Mouse (Mus musculus) neural tube, embryonic 14.5 days (tissue): Measurements from ENCODE around the gene Memo1. TPM values are rescaled to one million over a fixed set of nuclear protein-coding genes. Genes with fewer than 3 reads are reported as not detected.

Experiments
- ATAC-seq: fragments of 200-750 bp; cut with Nextera tagmentation; 2 replicates; pipeline ENCODE4 v1.8.0; 2017; ENCODE audit warnings: low read depth, mild to moderate bottlenecking, moderate TSS enrichment, moderate library complexity
- H3K27ac ChIP-seq: fragments of 300-500 bp; sonication (generic); 2 replicates; pipeline ENCODE4 v1.5.1; 2014; ENCODE audit warnings: low read depth, mild to moderate bottlenecking, control low read depth, low read length, moderate library complexity, mixed read lengths
- H3K27me3 ChIP-seq: fragments of 300-500 bp; sonication (generic); 2 replicates; pipeline ENCODE4 v1.6.1; 2014; ENCODE audit warnings: low read length; ENCODE audit not compliant: control insufficient read depth, insufficient read depth
- H3K36me3 ChIP-seq: fragments of 300-500 bp; sonication (generic); 2 replicates; pipeline ENCODE4 v1.6.1; 2014; ENCODE audit warnings: low read length, mixed read lengths; ENCODE audit not compliant: control insufficient read depth, insufficient read depth
- H3K4me1 ChIP-seq: fragments of 300-500 bp; sonication (generic); 2 replicates; pipeline ENCODE4 v1.6.1; 2014; ENCODE audit warnings: low read length; ENCODE audit not compliant: control insufficient read depth, insufficient read depth
- H3K4me2 ChIP-seq: fragments of 300-500 bp; sonication (generic); 2 replicates; pipeline ENCODE4 v1.6.1; 2014; ENCODE audit warnings: mild to moderate bottlenecking, low read depth, low read length, control low read depth
- H3K4me3 ChIP-seq: fragments of 300-500 bp; sonication (generic); 2 replicates; pipeline ENCODE4 v1.5.1; 2014; ENCODE audit warnings: low read depth, low read length, control low read depth, mixed read lengths
- H3K9ac ChIP-seq: fragments of 300-500 bp; sonication (generic); replicated peaks from 2 replicates; pipeline ENCODE4 v1.6.1; 2014; ENCODE audit warnings: low read depth, mild to moderate bottlenecking, control low read depth, low read length, mixed read lengths
- H3K9me3 ChIP-seq: fragments of 300-500 bp; sonication (generic); 2 replicates; pipeline ENCODE4 v1.6.1; 2016; ENCODE audit warnings: low read length; ENCODE audit not compliant: control insufficient read depth
- WGBS: fragments of 180-500 bp; shearing (Covaris S2); extraction: QIAGEN DNeasy Blood & Tissue Kit; methylation state at CpG from one replicate; pipeline ENCODE4 v1.1.7; 2014; 5-methylcytosine and 5-hydroxymethylcytosine counted together
- polyA plus RNA-seq: library from polyadenylated mRNA; unstranded; fragments of >200 nt; fragmentation: Nextera tagmentation; extraction: Ambion mirVana; gene quantifications from 2 replicates; pipeline ENCODE4 v1.2.1, GENCODE M21; 2014

Memo1 gene
- polyA plus RNA-seq, 1 experiment from 2014 or later, result 65.8 TPM

DNA sequence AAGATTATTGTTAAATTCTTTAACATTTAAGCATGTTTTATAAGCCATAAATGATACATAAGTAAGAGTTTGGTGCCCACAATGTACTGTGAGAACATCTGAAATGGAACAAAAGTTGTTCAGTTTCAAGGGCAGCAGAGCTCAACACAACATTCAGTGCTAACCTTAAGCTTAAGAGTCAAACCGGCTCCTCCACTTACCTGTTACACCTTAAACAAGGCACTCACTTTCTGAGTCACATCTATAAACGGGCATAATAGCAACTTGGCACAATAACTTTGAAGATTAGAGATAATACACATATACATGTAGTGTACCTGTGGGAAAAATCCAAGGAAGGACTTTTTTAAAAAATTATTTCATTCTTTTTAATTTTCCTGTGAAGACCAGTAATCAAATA is 9.6 kb downstream of the Memo1 start:
- no peak overlapping the region for H3K27ac ChIP-seq
- WGBS, result 95% methylated on average over 2 of the region's 2 CpGs
- H3K9ac ChIP-seq, result no peak overlapping the region
- no peak overlapping the region for H3K4me3 ChIP-seq
- peaks cover 1% of the 10 kb centered on the region for H3K4me1 ChIP-seq
- H3K36me3 ChIP-seq, result no peaks in the 10 kb centered on the region
- H3K27me3 ChIP-seq, result no peaks in the 10 kb centered on the region
- no peak overlapping the region for H3K4me2 ChIP-seq
- ATAC-seq, result no peak
- H3K9me3 ChIP-seq, result no peaks in the 10 kb centered on the region

DNA sequence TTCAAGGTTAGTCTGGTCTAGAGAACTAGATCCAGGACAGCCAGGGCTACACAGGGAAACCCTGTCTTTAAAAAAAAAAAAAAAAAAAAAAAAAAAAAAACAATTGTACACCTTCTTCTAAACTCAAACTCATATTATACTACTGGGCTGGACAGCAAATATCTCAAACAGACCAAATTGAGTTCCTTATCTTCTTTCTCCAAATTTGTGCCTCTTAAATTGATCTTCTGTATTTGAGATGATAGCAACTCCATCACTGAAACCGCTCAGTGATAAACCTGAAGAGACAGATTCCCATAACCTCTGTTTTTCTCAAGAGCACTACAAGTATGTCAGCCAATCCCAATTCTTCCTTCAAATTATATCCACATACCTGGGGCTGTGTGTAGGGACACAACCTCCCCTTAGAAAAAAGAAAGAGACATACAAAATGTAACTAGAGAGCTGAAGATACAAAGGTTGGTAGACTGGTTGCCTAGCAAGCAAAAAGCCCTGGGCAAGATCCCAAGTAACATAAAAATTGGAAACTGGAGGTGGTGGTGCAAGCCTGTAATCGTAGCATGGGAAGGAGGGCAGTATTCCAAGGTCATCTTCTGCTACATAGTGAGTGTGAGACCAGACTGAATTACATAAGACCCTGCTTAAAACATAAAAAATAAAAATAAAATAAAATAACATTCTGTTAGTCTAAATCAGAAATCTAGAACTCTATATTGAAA is 10.8 kb downstream of the Memo1 start:
- H3K27me3 ChIP-seq, result no peaks in the 10 kb centered on the region
- H3K36me3 ChIP-seq, result no peaks in the 10 kb centered on the region
- 87% methylated on average over 2 of the region's 2 CpGs for WGBS
- H3K4me3 ChIP-seq, result no peak overlapping the region
- no peak for ATAC-seq
- H3K4me1 ChIP-seq, result no peaks in the 10 kb centered on the region
- no peak overlapping the region for H3K27ac ChIP-seq
- no peak overlapping the region for H3K9ac ChIP-seq
- H3K9me3 ChIP-seq, result no peaks in the 10 kb centered on the region
- no peak overlapping the region for H3K4me2 ChIP-seq

DNA sequence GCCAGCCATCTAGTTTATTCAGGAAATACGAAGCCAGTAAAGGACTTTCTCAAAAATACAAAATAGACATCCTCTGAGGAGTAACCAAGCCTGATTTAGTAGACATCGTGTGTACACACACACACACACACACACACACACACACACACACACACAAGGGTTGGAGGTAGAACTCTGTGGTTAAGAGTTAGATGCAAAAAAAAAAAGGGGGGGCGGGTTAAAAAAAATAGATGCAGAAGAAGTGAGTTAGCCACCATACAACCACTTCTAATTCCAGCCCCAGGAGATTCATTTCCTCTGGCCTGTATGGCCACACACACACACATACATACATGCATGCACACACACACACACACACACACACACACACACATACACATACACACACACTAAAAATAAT is 13.3 kb downstream of the Memo1 start:
- 92% methylated on average over 3 of the region's 3 CpGs for WGBS

DNA sequence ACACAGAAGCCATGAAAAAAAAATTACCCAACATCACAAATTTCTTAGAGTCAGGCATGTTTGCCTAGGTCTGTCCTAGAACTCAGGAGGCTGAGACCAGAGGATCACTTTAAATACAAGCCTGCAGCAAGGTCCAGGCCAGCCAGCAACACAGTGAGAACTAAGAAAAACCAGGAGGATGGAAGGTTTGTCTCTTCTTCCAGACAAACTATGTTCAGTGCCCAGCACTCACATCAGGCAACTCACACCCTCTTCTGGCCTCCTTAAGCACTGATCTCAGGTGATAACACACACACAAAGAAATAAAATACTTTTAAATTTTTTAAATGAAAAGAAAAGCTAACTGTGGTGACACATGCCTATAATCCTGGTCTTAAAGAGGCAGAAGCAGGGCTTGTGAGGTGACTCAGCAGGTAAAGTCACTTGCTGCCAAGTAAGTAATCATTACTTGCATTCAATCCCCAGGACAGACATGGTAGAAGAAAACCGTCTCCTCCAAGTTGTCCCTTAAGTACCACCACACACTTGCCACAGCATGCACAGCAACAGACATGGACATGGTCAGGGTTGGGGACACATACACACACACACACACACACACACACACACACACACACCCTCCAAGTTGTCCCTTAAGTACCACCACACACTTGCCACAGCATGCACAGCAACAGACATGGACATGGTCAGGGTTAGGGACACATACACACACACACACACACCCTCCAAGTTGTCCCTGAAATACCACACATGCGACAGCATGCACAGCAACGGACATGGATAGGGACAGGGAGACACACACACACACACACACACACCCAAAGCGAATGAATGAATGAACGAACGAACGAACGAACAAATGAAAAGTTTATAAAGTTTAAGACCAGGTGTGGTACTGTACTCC is 16.1 kb downstream of the Memo1 start:
- Histone ChIP-seq H3K9ac (no peak overlapping the region), H3K27ac (no peak overlapping the region), H3K27me3 (no peaks in the 10 kb centered on the region), H3K4me1 (no peaks in the 10 kb centered on the region), H3K4me2 (no peak overlapping the region), H3K36me3 (no peaks in the 10 kb centered on the region), H3K9me3 (no peaks in the 10 kb centered on the region), H3K4me3 (no peak overlapping the region)
- 90% methylated on average over 8 of the region's 8 CpGs for WGBS
- 0 out of 2 replicates have a peak, but pooled peaks have one; percentile 51 for ATAC-seq

More for the DNA sequence above, 13.3 kb downstream of the Memo1 start:
- Histone ChIP-seq H3K36me3 (no peaks in the 10 kb centered on the region), H3K9me3 (no peaks in the 10 kb centered on the region), H3K9ac (no peak overlapping the region), H3K27ac (no peak overlapping the region), H3K4me3 (no peak overlapping the region), H3K27me3 (no peaks in the 10 kb centered on the region), H3K4me1 (no peaks in the 10 kb centered on the region), H3K4me2 (no peak overlapping the region)
- ATAC-seq, result no peak

DNA sequence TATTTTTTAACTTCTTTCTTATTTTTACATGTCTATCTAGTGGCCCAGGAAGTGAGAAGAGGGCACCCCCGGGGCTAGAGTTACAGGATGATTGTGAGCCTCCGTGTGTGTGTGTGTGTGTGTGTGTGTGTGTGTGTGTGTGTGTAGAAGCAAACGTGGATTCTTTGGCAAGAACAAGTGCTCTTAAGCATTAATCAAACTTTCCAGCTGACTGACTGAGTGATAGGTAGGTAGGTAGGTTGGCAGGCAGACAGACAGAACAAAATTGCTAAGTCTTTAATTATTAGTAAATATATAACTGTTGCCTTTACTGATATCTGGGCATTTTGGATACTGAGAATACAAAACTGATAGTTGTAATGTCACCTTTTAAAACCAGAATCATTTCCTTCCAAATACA is 20.9 kb downstream of the Memo1 start:
- no peak overlapping the region for H3K9ac ChIP-seq
- no peaks in the 10 kb centered on the region for H3K27me3 ChIP-seq
- H3K27ac ChIP-seq, result no peak overlapping the region
- ATAC-seq, result no peak
- WGBS, result 87% methylated on average over 3 of the region's 3 CpGs
- no peaks in the 10 kb centered on the region for H3K36me3 ChIP-seq
- H3K4me3 ChIP-seq, result no peak overlapping the region
- no peaks in the 10 kb centered on the region for H3K4me1 ChIP-seq
- no peak overlapping the region for H3K4me2 ChIP-seq
- H3K9me3 ChIP-seq, result no peaks in the 10 kb centered on the region

DNA sequence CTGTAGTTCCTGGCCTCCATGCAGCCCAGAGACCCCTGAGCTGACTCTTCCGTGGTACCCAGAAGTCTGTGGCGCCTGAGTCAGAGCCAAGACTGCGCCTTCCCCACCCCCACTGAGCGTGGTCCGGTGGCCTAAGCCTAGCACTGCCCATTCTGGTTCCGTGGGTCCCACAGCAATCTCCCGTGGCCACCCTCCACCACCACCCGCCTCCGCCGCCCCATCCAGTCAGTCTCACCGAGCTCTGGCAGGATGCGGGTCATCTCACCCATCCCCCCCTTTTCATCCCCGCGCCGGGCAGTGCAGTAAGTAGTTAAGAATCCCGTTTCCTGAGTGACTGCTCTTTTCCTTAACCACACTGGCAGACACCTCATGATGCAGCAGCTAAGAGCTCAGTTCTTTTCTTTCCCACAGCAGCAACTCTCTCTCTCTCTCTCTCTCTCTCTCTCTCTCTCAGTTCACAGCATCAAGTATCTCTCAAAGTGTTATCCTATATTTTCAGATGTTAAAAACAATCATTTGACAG is 22.6 kb downstream of the Memo1 start:
- H3K27me3 ChIP-seq, result no peaks in the 10 kb centered on the region
- no peak overlapping the region for H3K4me2 ChIP-seq
- no peak overlapping the region for H3K4me3 ChIP-seq
- no peaks in the 10 kb centered on the region for H3K36me3 ChIP-seq
- WGBS, result 81% methylated on average over 16 of the region's 16 CpGs
- H3K27ac ChIP-seq, result no peak overlapping the region
- no peaks in the 10 kb centered on the region for H3K9me3 ChIP-seq
- no peaks in the 10 kb centered on the region for H3K4me1 ChIP-seq
- ATAC-seq, result no peak
- no peak overlapping the region for H3K9ac ChIP-seq

DNA sequence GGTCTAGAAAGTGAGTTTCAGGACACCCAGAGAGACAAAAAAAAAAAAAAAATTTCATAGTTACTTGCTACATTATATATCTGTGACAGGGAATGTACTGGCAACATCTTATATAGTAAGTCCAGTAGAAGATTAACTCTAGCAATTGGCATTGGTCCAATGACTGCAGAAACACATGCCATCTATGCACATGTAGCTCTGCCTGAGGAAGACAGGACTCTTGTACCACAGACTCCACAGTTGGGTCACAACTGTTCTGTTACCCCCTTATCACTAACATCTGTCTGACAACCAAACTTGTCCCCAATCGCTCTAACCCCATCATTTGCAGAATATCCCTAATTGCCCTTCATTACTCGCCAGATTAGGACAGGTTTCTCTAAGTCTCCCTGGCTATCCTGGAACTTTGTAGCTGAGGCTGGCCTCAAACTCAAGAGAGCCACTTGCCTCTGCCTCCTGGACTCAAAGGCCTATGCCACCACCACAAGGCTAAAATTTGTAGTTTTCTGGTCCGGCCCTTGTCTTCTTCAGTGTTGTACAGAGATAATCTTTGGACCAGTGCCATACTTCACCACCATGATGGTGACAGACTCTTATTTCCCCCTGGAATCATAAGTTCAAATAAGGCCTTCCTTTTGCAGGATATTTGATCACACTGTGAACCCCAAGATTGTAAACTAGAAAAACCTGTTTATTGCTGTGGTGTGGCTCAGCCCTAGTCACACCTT is 23.6 kb downstream of the Memo1 start:
- no peaks in the 10 kb centered on the region for H3K36me3 ChIP-seq
- no peaks in the 10 kb centered on the region for H3K4me1 ChIP-seq
- H3K4me3 ChIP-seq, result no peak overlapping the region
- H3K27me3 ChIP-seq, result no peaks in the 10 kb centered on the region
- WGBS, result 97% methylated on average over 3 of the region's 3 CpGs
- no peak for ATAC-seq
- no peak overlapping the region for H3K9ac ChIP-seq
- no peak overlapping the region for H3K27ac ChIP-seq
- no peak overlapping the region for H3K4me2 ChIP-seq
- no peaks in the 10 kb centered on the region for H3K9me3 ChIP-seq

DNA sequence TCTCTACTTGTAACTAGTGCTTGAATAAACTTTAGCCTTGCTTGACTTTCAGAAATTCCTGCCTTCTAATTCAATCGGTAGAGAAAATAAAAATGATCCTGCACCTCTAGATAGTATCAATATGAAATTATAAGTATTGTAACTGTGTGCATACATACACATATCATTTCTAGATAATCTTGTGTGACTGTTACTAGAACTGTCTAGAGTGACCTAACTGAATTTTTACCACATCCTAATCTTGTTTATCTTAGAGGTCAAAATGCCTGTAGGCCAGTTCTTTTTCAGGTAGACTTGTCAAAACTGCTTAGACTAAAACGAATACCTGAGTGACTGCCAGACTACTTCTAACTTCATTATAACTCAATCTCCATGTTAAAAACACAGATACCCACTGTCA is 25.1 kb downstream of the Memo1 start:
- H3K9me3 ChIP-seq, result no peaks in the 10 kb centered on the region
- WGBS, result 95% methylated on average over 2 of the region's 2 CpGs
- no peak overlapping the region for H3K4me3 ChIP-seq
- no peak overlapping the region for H3K9ac ChIP-seq
- no peak for ATAC-seq
- no peak overlapping the region for H3K4me2 ChIP-seq
- no peaks in the 10 kb centered on the region for H3K27me3 ChIP-seq
- H3K36me3 ChIP-seq, result no peaks in the 10 kb centered on the region
- no peak overlapping the region for H3K27ac ChIP-seq
- H3K4me1 ChIP-seq, result peaks cover 4% of the 10 kb centered on the region
